Mouse (Mus musculus) c-Kit-positive CD71-positive TER-119-negative erythroid progenitor cells, embryonic 14.5 days (primary cell): ENCODE measurements around the gene Six1.

Source experiments
- DNase-seq: peaks from one replicate; pipeline ENCODE4 v3.0.0-alpha.2; 2013; ENCODE audit warnings: low read depth

Six1 gene

GRCm38 (mm10) chr12:73049520-73050225 is 4.0 kb downstream of the Six1 start:
- no peak for DNase-seq

GRCm38 (mm10) chr12:73048537-73048936 is 5.2 kb downstream of the Six1 start:
- DNase-seq, result no peak

DNA sequence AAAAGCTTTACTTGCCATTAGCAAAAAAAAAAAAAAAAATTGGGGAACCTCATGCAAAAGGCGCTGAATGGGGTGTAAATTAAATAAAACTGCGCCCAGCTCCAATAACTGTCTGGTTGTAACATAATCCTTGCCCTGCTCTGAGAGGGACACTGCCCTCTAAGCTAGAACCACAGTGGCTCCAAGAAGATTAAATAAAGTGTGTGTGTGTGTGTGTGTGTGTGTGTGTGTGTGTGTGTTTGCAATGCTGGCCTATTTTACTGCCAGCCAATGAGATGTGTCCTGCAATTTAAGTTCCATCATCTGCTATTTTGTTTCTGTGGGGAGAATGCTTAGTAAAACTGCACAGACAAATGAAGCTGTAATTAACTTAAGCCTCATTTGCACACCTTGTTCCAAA is 6.1 kb downstream of the Six1 start:
- DNase-seq, result no peak

GRCm38 (mm10) chr12:73046607-73047180 is 7.0 kb downstream of the Six1 start:
- DNase-seq, result peak; percentile 31

DNA sequence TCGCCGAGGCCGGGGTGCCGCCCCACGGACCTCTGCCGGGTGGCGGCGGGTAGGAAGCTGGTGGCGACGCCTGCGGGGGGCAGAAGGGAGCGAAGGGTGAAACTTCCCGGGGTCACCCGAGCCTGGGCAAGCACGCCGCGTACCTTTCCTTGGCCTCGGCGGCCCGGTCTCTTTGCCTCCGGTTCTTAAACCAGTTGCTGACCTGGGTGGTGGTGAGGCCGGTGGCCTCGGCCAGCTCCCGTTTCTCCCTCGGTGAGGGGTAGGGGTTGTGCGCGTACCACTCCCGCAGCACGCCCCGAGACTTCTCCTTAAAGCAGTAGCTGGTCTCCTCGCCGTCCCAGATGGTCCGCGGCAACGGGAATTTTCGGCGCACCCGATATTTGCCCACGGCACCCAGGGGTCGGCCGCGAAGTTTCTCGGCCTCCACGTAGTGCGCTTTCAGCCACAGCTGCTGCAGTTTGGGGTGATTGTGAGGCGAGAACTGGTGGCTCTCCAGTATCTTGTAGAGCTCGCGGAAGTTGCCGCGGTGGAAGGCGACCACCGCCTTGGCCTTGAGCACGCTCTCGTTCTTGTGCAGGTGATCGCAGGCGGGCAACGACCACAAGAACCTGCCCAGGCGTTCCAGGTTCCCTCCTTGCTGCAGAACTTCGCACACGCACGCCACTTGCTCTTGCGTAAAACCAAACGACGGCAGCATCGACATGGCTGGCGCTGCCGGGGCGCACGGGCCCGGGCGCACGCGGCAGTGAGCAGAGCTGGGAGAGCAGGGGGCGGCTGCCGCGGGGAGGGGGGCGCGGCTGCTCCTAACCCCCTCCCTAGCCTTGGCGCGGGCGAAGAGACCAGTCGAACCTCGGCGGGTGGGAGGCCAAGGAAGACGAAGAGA is 7.7 kb downstream of the Six1 start:
- no peak for DNase-seq

DNA sequence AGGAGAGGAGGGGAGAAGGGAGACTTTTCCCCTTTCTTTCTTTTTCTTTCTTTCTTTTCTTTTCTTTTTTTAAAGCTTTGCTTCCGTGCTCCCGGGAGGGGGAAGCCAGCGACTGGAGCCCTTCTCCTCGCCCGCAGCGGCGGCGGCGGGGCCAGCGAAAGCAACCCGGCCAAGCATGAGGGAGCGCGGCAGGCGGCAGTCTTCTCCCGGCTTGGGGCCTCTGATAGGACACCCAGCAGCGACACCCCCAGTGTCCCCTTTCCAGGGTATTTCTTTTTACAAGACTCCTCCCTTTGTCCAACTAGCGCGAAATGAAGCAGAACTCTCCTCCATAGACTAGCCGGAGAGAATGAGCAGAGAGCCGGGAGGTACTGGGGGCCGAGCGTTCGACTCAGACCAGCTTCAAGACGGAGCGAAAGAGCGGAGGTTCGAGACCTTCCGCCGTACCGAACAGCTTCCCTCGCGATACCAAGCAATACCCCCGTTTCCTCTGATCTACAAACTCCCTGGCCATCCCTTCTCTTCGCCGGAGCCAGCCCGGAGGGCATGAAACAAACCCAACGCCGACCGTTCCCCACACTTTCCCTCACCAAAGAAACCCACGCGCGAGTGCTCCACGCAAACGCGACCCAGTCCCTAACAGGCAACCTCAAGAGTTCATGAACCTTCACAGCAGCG is 8.5 kb downstream of the Six1 start:
- DNase-seq, result no peak

DNA sequence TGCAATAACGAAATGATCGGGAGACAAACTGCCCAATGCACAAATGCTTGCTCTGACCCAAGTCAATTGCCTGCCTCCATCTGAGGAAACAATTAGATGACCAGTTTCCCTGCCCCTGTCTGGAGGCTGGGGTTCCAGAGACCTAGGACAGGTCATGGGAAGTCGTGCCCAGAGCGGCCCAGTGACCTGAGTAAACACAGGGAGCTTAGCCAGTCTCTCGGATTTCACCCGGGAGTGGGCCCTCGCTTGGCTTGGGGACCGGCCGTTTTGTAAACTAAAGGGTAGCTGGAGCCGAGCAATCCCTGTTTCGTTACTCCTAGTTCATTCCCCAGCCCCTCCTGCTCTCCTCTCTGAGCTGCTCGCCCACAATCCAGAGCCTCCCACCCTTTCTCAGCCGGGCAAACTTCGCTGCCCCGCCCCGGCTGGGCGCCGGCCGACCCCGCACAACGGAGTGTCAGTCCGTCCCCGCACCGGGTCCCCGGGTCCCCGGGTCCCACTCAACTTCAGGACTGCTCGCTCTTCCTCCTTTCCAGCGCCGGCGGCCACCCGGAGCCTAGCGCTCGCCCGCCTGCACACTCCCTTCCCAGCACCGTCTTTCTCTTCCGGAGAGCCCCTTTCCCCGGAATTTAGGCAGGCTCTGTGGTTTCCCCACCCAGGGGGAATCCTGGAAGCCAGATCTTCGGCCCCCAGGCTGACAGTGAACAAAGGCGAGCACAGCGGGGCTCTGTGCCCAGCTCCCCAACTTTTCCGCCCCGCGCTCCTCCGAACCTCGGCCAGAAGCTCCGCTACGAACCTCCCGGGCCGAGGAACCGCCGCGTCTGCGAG is 9.3 kb downstream of the Six1 start:
- no peak for DNase-seq

GRCm38 (mm10) chr12:73043396-73044167 is 10.1 kb downstream of the Six1 start:
- no peak for DNase-seq

- DNase-seq, result no peak
Measured at GRCm38 (mm10) chr12:73042903-73043302, 10.8 kb downstream of the Six1 start.

GRCm38 (mm10) chr12:73042406-73042805 is 11.3 kb downstream of the Six1 start:
- no peak for DNase-seq

- DNase-seq, result no peak
Measured at GRCm38 (mm10) chr12:73041256-73041630, 12.4 kb downstream of the Six1 start.

DNA sequence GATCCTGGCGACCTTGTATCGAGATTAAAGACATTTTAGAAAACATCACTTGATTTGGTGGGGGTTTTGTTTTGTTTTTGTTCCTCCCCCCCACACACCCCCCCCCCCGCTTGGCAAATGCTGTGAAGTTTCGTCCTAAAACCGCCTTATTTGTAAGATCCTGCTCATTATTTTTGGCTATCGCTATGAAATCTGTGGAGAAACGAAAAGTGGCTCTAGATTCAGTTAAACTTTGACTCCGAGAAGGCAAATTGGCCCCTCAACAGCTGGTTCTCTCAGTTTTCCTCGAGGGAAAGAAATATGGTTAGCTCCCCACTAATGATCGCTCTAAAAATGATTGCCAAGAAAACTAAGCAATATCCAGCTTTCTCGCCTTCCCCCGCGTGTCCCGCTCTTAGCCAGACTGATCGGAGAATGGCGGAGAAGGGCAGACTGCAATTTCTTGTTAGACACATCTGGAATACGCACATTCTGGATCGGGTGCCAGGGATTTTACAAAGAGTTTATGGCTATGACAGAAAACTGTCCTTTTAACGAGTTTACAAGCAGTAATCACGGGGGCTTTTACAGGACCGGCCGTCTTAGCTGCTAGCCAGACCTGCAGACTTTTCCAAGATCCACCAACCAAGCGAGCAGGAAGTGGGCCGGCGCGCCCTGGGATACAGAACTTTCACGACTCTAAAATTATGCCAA is 13.0 kb downstream of the Six1 start:
- no peak for DNase-seq

DNA sequence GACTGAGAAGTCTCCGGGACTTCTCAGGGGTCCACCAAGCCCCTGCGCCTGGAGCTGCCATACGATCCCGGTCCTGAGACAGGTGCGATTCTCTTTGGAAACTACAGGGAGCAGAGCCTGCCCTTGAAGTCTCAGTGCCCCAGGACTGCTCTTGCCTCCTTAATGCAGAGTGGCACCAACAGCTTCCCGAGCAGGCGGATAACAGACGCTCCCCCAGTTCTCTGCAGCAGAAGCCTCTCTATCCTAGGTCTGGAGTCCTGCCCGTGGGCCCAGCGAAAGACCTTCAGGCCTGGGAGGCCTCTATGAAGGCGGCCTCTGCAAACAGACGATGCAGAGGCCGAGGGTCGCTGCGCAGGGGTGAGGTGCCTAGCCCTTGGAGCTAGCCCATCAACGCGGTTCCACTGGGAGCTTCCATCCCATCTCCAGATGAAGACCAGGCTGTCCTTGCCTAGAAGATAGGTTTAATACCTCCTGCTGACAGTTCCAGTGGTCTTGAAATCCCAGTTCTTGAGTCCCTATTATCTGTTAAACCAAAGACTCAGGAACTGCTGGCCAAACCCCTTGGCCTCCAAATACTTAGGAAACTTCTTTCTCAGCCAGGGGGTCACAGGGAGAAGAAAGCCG is 13.6 kb downstream of the Six1 start:
- no peak for DNase-seq

DNA sequence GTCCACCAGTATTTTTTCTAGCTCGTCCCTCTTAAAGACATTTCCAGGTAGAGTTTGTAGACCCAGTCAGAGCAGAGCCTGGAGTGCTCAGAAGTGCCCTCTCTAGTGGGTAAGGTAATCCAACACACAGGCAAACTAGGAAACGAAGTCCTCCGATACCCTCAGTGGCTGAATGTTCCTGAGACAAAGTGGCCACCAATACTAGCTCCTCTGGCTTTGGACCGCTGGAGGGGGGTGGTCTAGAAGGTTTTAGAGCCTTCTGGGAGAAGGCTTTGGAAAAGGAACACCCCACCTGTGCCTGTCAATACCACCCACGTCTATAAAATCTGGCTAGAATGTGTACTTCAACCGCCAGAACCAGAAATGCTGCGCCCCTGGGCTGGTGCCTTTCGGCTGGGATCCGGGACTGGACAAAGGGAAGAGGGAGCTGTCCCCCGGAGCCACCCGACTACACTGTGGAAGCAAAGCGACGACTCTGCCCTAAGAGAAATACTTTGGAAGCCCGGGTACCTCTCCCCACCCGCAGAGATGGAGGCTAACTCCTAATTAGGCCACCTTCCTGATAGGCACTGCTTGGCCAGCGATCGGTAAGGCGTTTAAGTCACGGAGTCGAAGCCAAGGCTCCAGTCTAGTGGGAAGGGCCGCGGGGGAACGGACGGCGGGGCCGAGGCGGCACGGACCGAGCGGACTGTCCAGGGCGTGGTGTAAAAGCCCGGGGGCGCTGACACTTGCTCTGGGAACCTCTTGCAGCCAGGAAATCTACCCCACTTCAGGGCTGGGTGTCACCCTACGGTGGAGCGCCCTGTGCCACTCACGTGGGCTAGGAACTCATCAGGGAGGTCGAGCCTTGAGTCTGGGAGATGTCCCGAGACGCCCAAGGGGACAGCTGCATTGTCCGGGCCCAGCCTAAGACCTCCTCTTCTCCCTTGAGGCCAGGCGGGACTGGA is 14.4 kb downstream of the Six1 start:
- DNase-seq, result no peak

DNA sequence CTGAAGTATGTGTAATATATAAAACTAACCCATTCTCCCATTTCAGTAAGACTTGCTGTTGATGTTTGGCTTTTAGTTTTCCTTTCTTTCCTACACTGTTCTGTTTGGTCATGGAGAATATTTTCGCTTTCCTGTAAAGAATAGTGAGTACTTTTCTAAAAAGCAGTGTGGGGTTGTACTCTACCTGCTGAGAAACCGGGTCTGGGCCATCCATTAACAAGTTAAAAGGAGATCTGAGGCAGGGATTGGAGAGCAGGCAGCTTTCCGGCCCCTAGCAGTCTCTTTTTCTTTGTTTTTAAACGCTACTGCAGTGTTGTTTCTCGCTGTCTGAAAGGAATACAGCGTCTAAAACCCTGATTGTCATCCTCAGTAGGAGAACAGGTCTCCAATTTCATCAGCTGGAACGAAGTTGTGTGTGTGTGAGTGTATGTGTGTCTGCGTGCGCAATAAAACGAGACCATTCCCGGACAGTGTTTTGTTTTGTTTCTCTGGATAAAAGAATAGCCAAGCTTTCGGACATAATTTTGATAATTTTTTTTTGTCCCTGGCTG is 15.2 kb downstream of the Six1 start:
- DNase-seq, result no peak

DNA sequence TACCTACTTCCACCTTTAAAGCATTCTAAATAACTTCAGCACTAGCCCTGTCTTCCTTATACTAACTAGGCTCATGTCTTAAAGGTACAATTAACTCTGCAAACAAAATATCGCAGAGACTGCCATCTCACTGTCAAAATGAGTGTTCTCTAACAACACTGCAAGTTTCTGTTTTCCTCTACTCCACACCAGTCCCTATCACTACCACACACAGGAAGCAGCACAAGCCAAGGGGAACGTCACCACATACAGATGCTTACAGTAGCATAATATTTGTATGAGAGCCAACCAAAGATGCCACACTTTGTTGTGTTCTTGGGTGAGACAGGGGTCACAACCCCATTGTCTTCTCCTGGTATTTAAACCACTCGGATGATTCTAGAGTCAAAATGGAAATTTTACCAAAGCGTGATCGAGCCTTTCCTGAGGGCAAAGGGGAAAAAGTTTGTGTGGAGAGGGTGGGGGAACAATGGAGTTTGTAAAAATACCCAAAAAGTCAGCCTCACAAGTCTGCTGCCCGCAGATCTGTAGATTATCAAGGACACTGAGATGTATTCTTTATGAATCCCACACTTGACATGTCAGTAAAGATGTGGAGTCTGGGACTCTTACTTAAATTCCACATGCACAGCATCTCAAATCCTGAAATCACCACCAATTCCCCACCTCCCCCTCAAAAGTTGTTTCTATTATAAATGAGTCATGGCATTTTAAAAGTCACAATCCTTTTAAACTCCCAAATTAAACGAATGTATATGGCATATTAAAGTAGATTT is 16.1 kb downstream of the Six1 start:
- no peak for DNase-seq
